Mouse (Mus musculus) ES-Bruce4 (cell line): Measurements from ENCODE around the gene Igfbp6. TPM values are rescaled to one million over a fixed set of nuclear protein-coding genes. Genes with fewer than 3 reads are reported as not detected.
"Not testable (repeated sequence)": the region's sequence is repeated elsewhere in the genome, so short reads cannot be mapped to it uniquely, and the experiment has no call there.

ENCODE experiments used
- H3K27ac ChIP-seq: 2 replicates; pipeline ENCODE4 v1.5.1; 2012; ENCODE audit warnings: low read length, inconsistent platforms; ENCODE audit not compliant: insufficient read depth
- H3K27me3 ChIP-seq: 2 replicates; pipeline ENCODE4 v1.6.1; 2012; ENCODE audit warnings: mild to moderate bottlenecking, low read length, inconsistent platforms; ENCODE audit not compliant: control insufficient read depth, poor library complexity, insufficient read depth, severe bottlenecking
- H3K36me3 ChIP-seq: 2 replicates; pipeline ENCODE4 v1.6.1; 2012; ENCODE audit warnings: inconsistent platforms, mild to moderate bottlenecking, low read length, moderate library complexity; ENCODE audit not compliant: control insufficient read depth, poor library complexity, insufficient read depth, severe bottlenecking
- H3K4me1 ChIP-seq: one replicate; pipeline ENCODE4 v1.8.1; 2011; ENCODE audit warnings: low read length; ENCODE audit not compliant: control insufficient read depth, insufficient read depth
- H3K4me3 ChIP-seq: 2 replicates; pipeline ENCODE4 v1.5.1; 2011; ENCODE audit warnings: low read depth, mild to moderate bottlenecking, low read length
- H3K9ac ChIP-seq: 2 replicates; pipeline ENCODE4 v1.6.1; 2012; ENCODE audit warnings: low read depth, mild to moderate bottlenecking, inconsistent platforms; ENCODE audit not compliant: poor library complexity, severe bottlenecking
- H3K9me3 ChIP-seq: replicated peaks from 2 replicates; pipeline ENCODE4 v1.6.1; 2012; ENCODE audit warnings: mild to moderate bottlenecking, low read length, inconsistent platforms; ENCODE audit not compliant: control insufficient read depth, poor library complexity, insufficient read depth, severe bottlenecking
- CTCF ChIP-seq: IDR thresholded peaks from one replicate; pipeline ENCODE4 v1.8.1; 2011; ENCODE audit warnings: low read depth, low read length
- EP300 ChIP-seq: IDR thresholded peaks from 2 replicates; pipeline ENCODE4 v1.6.1; 2011; ENCODE audit warnings: low read depth, low read length; ENCODE audit not compliant: insufficient read depth
- POLR2A ChIP-seq: IDR thresholded peaks from one replicate; pipeline ENCODE4 v1.8.1; 2011; ENCODE audit warnings: low read length; ENCODE audit not compliant: insufficient read depth
- polyA plus RNA-seq: library from polyadenylated mRNA; stranded (reverse); fragments of >200 nt; gene quantifications from 2 replicates; pipeline ENCODE4 v1.2.4, GENCODE M21; 2011; ENCODE audit warnings: low read depth; ENCODE audit not compliant: missing spikeins, insufficient read depth, insufficient read length

Igfbp6 gene
- polyA plus RNA-seq, 1 experiment, result 2.2 TPM

- Histone ChIP-seq H3K4me3 (no peak overlapping the region), H3K4me1 (peaks cover 7% of the 10 kb centered on the region), H3K27me3 (0 out of 2 replicates have a peak, but pooled peaks cover 5% of the 10 kb centered on the region), H3K9me3 (no peaks in the 10 kb centered on the region), H3K27ac (no peak overlapping the region), H3K36me3 (no peaks in the 10 kb centered on the region), H3K9ac (no peak overlapping the region)
- TF ChIP-seq EP300 (no peak), POLR2A (no peak), CTCF (no peak)
These were observed 5.4 kb downstream of the Igfbp6 start for GRCm38 (mm10) chr15:102149561-102149960.

- no peaks in the 10 kb centered on the region for H3K36me3 ChIP-seq
- peak within 1 kb of the TSS; percentile 45 for H3K9ac ChIP-seq
- H3K4me1 ChIP-seq, result peaks cover 7% of the 10 kb centered on the region
- peak within 1 kb of the TSS; percentile 2; the same call in 1 of the 2 replicates for H3K4me3 ChIP-seq
- no peak within 1 kb of the TSS for H3K27ac ChIP-seq
- H3K9me3 ChIP-seq, result no peaks in the 10 kb centered on the region
- no peaks in the 10 kb centered on the region for H3K27me3 ChIP-seq
- no peak for TF ChIP-seq CTCF
- no peak for TF ChIP-seq EP300
- no peak for TF ChIP-seq POLR2A
These were observed 6.4 kb downstream of the Igfbp6 start, which contains the start of gene Soat2 for GRCm38 (mm10) chr15:102150301-102151135. Soat2 (plus strand) TSS chr15:102150526.

- no peaks in the 10 kb centered on the region for H3K27me3 ChIP-seq
- no peak for TF ChIP-seq CTCF
- no peak for TF ChIP-seq POLR2A
- no peak for TF ChIP-seq EP300
- no peaks in the 10 kb centered on the region for H3K36me3 ChIP-seq
- H3K4me3 ChIP-seq, result no peak overlapping the region
- no peak overlapping the region for H3K9ac ChIP-seq
- H3K27ac ChIP-seq, result no peak overlapping the region
- H3K9me3 ChIP-seq, result no peaks in the 10 kb centered on the region
- H3K4me1 ChIP-seq, result peaks cover 9% of the 10 kb centered on the region
These were observed 8.5 kb downstream of the Igfbp6 start for GRCm38 (mm10) chr15:102152646-102153045.

- H3K27me3 ChIP-seq, H3K36me3 ChIP-seq, H3K9me3 ChIP-seq, H3K4me3 ChIP-seq, H3K9ac ChIP-seq, H3K27ac ChIP-seq: not testable (repeated sequence)
- H3K4me1 ChIP-seq, result peaks cover 11% of the 10 kb centered on the region
These were observed 10.8 kb downstream of the Igfbp6 start for GRCm38 (mm10) chr15:102155006-102155405.

GRCm38 (mm10) chr15:102156836-102157235 is 12.7 kb downstream of the Igfbp6 start:
- Histone ChIP-seq H3K36me3 (no peaks in the 10 kb centered on the region), H3K9me3 (no peaks in the 10 kb centered on the region), H3K27me3 (no peaks in the 10 kb centered on the region), H3K4me1 (peaks cover 9% of the 10 kb centered on the region), H3K27ac (no peak overlapping the region), H3K9ac (no peak overlapping the region), H3K4me3 (no peak overlapping the region)
- TF ChIP-seq EP300 (no peak), CTCF (no peak), POLR2A (no peak)

GRCm38 (mm10) chr15:102160415-102161060 is 16.4 kb downstream of the Igfbp6 start:
- no peak overlapping the region for H3K27ac ChIP-seq
- H3K9me3 ChIP-seq, result no peaks in the 10 kb centered on the region
- TF ChIP-seq EP300 (no peak), CTCF (peak; percentile 57), POLR2A (no peak)
- H3K4me3 ChIP-seq, result peak overlapping the region; percentile 51
- no peaks in the 10 kb centered on the region for H3K36me3 ChIP-seq
- H3K27me3 ChIP-seq, result no peaks in the 10 kb centered on the region
- peak overlapping the region; percentile 30 for H3K9ac ChIP-seq
- H3K4me1 ChIP-seq, result peaks cover 7% of the 10 kb centered on the region
